Mouse (Mus musculus): ENCODE results near the gene Foxo3. TPM values are rescaled to one million over a fixed set of nuclear protein-coding genes. Genes with fewer than 3 reads are reported as not detected.

Gene Foxo3
- polyA plus RNA-seq, 1 experiment: 4.7 TPM

DNA sequence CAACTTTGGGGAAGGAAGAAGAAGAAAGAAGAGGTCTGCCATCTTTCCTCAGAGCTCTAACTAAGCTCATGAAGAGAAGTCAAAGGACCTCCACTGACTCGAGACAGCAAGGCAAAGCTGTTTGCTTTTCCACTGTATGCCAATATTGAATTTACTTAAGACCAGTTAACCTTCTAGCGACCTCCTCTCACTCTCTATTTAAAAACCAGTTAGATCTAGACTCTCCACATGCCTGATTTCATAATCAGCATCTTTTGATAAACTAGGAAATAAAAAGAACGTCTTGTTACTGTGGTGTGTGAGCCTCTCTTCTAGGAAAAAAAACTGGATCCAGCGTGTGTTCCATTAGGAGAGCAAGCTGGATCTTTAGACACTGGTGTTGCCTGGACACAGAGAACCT is 28.4 kb downstream of the Foxo3 start:
- H3K4me1 ChIP-seq (ENCODE audit: control insufficient read depth, insufficient read depth, insufficient read length, low read length): peaks cover 36% of the 10 kb centered on the region
- H3K4me3 ChIP-seq (ENCODE audit: insufficient read depth, low read depth, low read length): no peak overlapping the region
- no peak overlapping the region for H3K27ac ChIP-seq (replicated peaks; ENCODE audit: low read depth, low read length)

DNA sequence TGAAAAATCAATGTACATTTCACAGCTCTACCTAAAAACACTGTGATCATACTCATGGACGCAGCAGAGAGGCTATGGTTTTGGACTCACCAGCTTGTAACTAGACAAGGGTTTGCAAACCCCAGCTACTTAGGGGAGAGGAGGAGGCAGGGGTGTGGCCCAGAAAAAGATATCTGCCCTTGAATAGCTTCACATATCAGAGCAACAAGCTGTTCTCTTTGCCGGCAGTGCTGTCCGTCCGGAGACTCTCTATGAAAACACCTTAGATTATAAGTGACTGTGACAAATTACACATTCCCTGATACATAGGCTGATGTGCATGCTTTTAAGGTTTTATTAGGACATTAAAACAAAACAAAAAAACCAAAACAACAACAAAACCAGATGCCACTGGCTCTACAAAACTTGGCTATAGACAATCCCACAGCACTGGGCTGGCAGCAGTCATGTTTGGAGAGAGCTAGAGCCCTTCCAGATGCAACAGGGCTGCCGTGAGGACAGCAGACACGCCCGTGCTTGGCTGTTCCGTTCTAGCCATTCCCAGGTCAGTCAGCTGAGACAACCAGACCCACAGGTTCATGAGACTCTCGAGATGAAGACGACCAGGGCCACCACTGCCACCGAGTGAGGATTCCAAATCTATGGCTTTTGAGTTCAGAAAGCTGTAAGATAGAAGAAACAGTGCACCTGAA is 29.3 kb downstream of the Foxo3 start:
- Histone ChIP-seq H3K4me3 (ENCODE audit: insufficient read depth, low read depth, low read length) (no peak overlapping the region), H3K27ac (replicated peaks; ENCODE audit: low read depth, low read length) (no peak overlapping the region)

DNA sequence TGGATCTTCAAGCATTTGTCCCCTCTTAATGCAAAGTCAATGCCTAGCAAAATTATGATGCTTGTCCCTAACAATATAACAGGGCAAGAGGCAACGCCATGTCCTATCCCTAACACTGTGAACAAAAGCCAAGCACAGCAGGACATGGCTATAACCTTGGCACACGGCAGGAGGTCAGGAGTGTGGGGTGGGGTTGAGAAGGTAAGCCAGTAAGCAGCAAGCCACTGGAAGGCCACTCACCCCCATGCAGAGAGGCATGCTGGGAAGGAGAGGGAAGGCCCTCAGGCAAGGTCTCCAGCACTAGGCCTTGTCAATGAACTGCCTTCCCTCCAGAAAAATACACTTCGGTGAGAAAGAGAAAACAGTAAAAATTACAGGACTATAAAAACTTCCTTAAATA is 30.1 kb downstream of the Foxo3 start:
- no peak overlapping the region for H3K27ac ChIP-seq (replicated peaks; ENCODE audit: low read depth, low read length)
- H3K4me3 ChIP-seq (ENCODE audit: insufficient read depth, low read depth, low read length): no peak overlapping the region
- peaks cover 30% of the 10 kb centered on the region for H3K4me1 ChIP-seq (ENCODE audit: control insufficient read depth, insufficient read depth, insufficient read length, low read length)

More for the DNA sequence above, 29.3 kb downstream of the Foxo3 start:
- peaks cover 36% of the 10 kb centered on the region for H3K4me1 ChIP-seq (ENCODE audit: control insufficient read depth, insufficient read depth, insufficient read length, low read length)

GRCm38 (mm10) chr10:42245636-42246035 is 30.9 kb downstream of the Foxo3 start:
- Histone ChIP-seq H3K4me3 (ENCODE audit: insufficient read depth, low read depth, low read length) (no peak overlapping the region), H3K27ac (replicated peaks; ENCODE audit: low read depth, low read length) (no peak overlapping the region), H3K4me1 (ENCODE audit: control insufficient read depth, insufficient read depth, insufficient read length, low read length) (peaks cover 26% of the 10 kb centered on the region)

- Histone ChIP-seq H3K4me1 (ENCODE audit: control insufficient read depth, insufficient read depth, insufficient read length, low read length) (peaks cover 26% of the 10 kb centered on the region), H3K27ac (replicated peaks; ENCODE audit: low read depth, low read length) (no peak overlapping the region), H3K4me3 (ENCODE audit: insufficient read depth, low read depth, low read length) (no peak overlapping the region)
Measured at GRCm38 (mm10) chr10:42245256-42245601, 31.3 kb downstream of the Foxo3 start.

- no peak overlapping the region for H3K27ac ChIP-seq (replicated peaks; ENCODE audit: low read depth, low read length)
- H3K4me1 ChIP-seq (ENCODE audit: control insufficient read depth, insufficient read depth, insufficient read length, low read length): peaks cover 26% of the 10 kb centered on the region
- H3K4me3 ChIP-seq (ENCODE audit: insufficient read depth, low read depth, low read length): no peak overlapping the region
Measured at GRCm38 (mm10) chr10:42244420-42245255, 31.9 kb downstream of the Foxo3 start.

DNA sequence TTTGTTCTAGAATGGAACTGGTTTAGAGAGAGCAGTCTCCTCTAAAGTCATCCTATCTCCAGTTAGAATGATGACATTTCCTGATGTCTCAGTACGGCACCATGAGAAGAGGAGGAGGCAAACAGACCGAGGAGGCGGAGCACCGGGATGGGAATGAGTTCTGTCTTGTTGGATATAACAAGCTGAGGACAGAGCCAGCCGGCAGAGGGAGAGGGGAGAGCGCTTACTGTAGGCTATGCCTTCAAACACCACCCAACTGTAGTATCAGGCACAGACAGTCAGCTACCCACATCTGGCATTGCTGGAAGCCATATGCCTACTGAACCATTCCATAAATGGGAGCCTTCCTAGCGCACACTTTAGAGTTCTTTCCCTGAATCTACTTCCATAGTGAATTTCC is 32.6 kb downstream of the Foxo3 start:
- Histone ChIP-seq H3K4me3 (ENCODE audit: insufficient read depth, low read depth, low read length) (no peak overlapping the region), H3K27ac (replicated peaks; ENCODE audit: low read depth, low read length) (no peak overlapping the region), H3K4me1 (ENCODE audit: control insufficient read depth, insufficient read depth, insufficient read length, low read length) (peaks cover 30% of the 10 kb centered on the region)

GRCm38 (mm10) chr10:42242484-42242883 is 34.1 kb downstream of the Foxo3 start:
- H3K4me1 ChIP-seq (ENCODE audit: control insufficient read depth, insufficient read depth, insufficient read length, low read length): peaks cover 24% of the 10 kb centered on the region
- H3K4me3 ChIP-seq (ENCODE audit: insufficient read depth, low read depth, low read length): no peak overlapping the region
- H3K27ac ChIP-seq (replicated peaks; ENCODE audit: low read depth, low read length): no peak overlapping the region

DNA sequence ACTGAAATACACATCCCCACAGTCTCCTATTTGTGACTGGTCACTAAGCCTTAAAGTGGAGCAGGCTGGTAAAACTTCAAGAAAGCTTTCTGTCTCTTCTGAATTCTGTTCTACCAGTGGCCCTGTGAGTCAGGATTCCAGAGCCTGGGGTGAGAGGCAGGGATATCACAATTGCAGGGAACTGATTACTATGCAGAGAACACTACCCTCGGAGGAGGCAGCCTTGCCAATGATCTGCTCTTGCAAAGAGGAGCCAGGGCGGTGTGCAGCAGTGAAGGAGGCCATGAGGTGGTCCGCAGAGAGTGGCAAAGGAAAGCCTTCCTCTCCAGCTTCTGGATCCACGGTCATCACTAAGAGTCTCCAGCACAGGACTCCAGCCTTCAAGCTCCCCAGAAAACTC is 34.8 kb downstream of the Foxo3 start:
- Histone ChIP-seq H3K27ac (replicated peaks; ENCODE audit: low read depth, low read length) (no peak overlapping the region), H3K4me3 (ENCODE audit: insufficient read depth, low read depth, low read length) (no peak overlapping the region), H3K4me1 (ENCODE audit: control insufficient read depth, insufficient read depth, insufficient read length, low read length) (peaks cover 22% of the 10 kb centered on the region)

DNA sequence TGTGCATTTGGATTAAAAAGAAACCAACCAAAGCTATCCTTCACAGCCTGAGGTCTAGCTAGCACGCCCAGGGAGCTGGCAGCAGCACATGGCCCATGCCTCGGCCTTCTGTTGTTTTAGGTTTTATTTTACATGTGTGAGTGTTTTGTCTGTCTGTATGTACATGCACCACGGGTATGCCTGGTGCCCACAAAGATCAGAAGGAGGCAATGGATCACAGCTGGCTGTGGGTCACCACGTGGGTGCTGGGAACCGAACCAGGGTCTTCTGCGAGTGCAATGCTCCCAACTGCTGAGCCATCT is 36.8 kb downstream of the Foxo3 start:
- Histone ChIP-seq H3K27ac (replicated peaks; ENCODE audit: low read depth, low read length) (no peak overlapping the region), H3K4me1 (ENCODE audit: control insufficient read depth, insufficient read depth, insufficient read length, low read length) (peaks cover 10% of the 10 kb centered on the region), H3K4me3 (ENCODE audit: insufficient read depth, low read depth, low read length) (no peak overlapping the region)

DNA sequence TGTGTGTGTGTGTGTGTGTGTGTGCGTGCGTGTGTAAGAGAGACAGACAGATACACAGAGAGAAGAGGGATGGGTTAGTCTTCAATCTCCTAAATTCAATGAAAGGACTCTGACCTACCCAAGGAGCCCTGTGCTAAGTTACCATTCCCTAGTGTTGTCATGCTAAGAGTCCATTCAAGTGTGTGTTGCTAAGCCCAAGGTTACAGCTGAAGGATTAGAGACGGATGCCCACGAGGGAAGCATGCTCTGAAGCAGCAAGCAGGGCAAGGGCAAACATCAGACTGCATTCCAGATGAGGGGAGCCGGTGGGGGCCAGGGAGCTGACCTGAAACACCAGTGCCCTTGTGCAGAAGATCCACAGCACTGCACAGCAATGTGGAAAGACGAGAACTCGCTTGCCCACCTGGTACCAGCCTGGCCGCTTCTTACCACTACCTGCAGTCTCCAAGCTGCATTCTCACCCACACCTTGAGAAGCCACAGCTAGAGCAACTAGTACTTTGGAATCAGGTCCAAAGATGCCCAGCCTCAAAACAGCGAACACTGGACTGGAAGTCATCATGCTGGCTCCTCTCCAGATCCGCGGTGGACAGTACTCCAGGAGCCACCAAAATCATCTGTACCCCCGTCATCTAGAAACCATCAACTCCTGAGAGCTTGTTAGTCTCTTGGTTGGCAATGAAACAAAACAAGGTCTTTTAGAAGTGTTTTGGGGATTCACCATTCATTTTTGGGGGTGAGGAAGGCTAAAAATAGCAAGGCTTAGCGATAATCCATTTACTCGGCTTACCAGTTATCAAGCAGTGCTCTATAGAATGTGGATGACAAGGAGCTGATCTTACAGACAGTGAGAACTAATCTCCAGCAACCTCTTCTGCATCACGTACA is 37.4 kb downstream of the Foxo3 start:
- Histone ChIP-seq H3K27ac (replicated peaks; ENCODE audit: low read depth, low read length) (no peak overlapping the region), H3K4me1 (ENCODE audit: control insufficient read depth, insufficient read depth, insufficient read length, low read length) (peaks cover 7% of the 10 kb centered on the region; the same call in 1 of the 2 replicates)

GRCm38 (mm10) chr10:42238296-42238695 is 38.3 kb downstream of the Foxo3 start:
- Histone ChIP-seq H3K4me3 (ENCODE audit: insufficient read depth, low read depth, low read length) (no peak overlapping the region), H3K4me1 (ENCODE audit: control insufficient read depth, insufficient read depth, insufficient read length, low read length) (peaks cover 4% of the 10 kb centered on the region; the same call in 1 of the 2 replicates), H3K27ac (replicated peaks; ENCODE audit: low read depth, low read length) (no peak overlapping the region)

More for the DNA sequence above, 37.4 kb downstream of the Foxo3 start:
- no peak overlapping the region for H3K4me3 ChIP-seq (ENCODE audit: insufficient read depth, low read depth, low read length)

GRCm38 (mm10) chr10:42237556-42237955 is 39.0 kb downstream of the Foxo3 start:
- Histone ChIP-seq H3K27ac (replicated peaks; ENCODE audit: low read depth, low read length) (no peak overlapping the region), H3K4me3 (ENCODE audit: insufficient read depth, low read depth, low read length) (no peak overlapping the region), H3K4me1 (ENCODE audit: control insufficient read depth, insufficient read depth, insufficient read length, low read length) (peaks cover 4% of the 10 kb centered on the region; the same call in 1 of the 2 replicates)

- H3K4me1 ChIP-seq (ENCODE audit: control insufficient read depth, insufficient read depth, insufficient read length, low read length): peaks cover 11% of the 10 kb centered on the region
- no peak overlapping the region for H3K4me3 ChIP-seq (ENCODE audit: insufficient read depth, low read depth, low read length)
Measured at GRCm38 (mm10) chr10:42235321-42235720, 41.2 kb downstream of the Foxo3 start.

GRCm38 (mm10) chr10:42232977-42233376 is 43.6 kb downstream of the Foxo3 start:
- H3K27ac ChIP-seq (replicated peaks; ENCODE audit: low read depth, low read length): no peak overlapping the region
- H3K4me3 ChIP-seq (ENCODE audit: insufficient read depth, low read depth, low read length): no peak overlapping the region
- H3K4me1 ChIP-seq (ENCODE audit: control insufficient read depth, insufficient read depth, insufficient read length, low read length): peaks cover 19% of the 10 kb centered on the region

More at GRCm38 (mm10) chr10:42235321-42235720, 41.2 kb downstream of the Foxo3 start:
- H3K27ac ChIP-seq (replicated peaks; ENCODE audit: low read depth, low read length): no peak overlapping the region
